Mouse (Mus musculus): ENCODE measurements around the gene 3110040N11Rik. TPM values are rescaled to one million over a fixed set of nuclear protein-coding genes. Genes with fewer than 3 reads are reported as not detected.

3110040N11Rik gene
- total and polyA plus RNA-seq, 3 experiments, result 22.4 to 26.0 (median 25.4) TPM

GRCm38 (mm10) chr7:81735300-81736048 lies 53.8 kb downstream of the 3110040N11Rik start:
- TF ChIP-seq EP300 (IDR thresholded peaks at IDR 0.05; ENCODE audit: insufficient read depth, low read depth, low read length) (no peak), CTCF (IDR thresholded peaks at IDR 0.05) (no peak), POLR2A (IDR thresholded peaks at IDR 0.05; ENCODE audit: insufficient read depth, low read depth, low read length) (no peak)
- Histone ChIP-seq H3K4me1 (ENCODE audit: control insufficient read depth, insufficient read depth, low read length) (no peaks in the 10 kb centered on the region), H3K4me3 (no peak overlapping the region), H3K9ac (ENCODE audit: low read depth, low read length) (no peak overlapping the region), H3K79me2 (replicated peaks; ENCODE audit: control insufficient read depth, insufficient read depth, low read length) (no peaks in the 10 kb centered on the region), H3K27ac (no peak overlapping the region), H3K27me3 (ENCODE audit: control insufficient read depth, insufficient read depth, low read length) (no peaks in the 10 kb centered on the region), H3K36me3 (ENCODE audit: control insufficient read depth, insufficient read depth, low read length) (no peaks in the 10 kb centered on the region)
- 66% methylated on average over 9 of the region's 9 CpGs for WGBS
- no peak for DNase-seq
- intact Hi-C loops (cut with DNase I), result no loop called here

GRCm38 (mm10) chr7:81732183-81733089 lies 56.8 kb downstream of the 3110040N11Rik start:
- WGBS, result 75% methylated on average over 12 of the region's 12 CpGs
- Histone ChIP-seq H3K27ac (no peak overlapping the region), H3K4me1 (ENCODE audit: control insufficient read depth, insufficient read depth, low read length) (no peaks in the 10 kb centered on the region), H3K4me3 (no peak overlapping the region), H3K27me3 (ENCODE audit: control insufficient read depth, insufficient read depth, low read length) (no peaks in the 10 kb centered on the region), H3K79me2 (replicated peaks; ENCODE audit: control insufficient read depth, insufficient read depth, low read length) (no peaks in the 10 kb centered on the region), H3K36me3 (ENCODE audit: control insufficient read depth, insufficient read depth, low read length) (no peaks in the 10 kb centered on the region), H3K9ac (ENCODE audit: low read depth, low read length) (no peak overlapping the region)
- intact Hi-C loops (cut with DNase I), result no loop called here
- no peak for DNase-seq
- TF ChIP-seq CTCF (IDR thresholded peaks at IDR 0.05) (no peak), EP300 (IDR thresholded peaks at IDR 0.05; ENCODE audit: insufficient read depth, low read depth, low read length) (no peak), POLR2A (IDR thresholded peaks at IDR 0.05; ENCODE audit: insufficient read depth, low read depth, low read length) (no peak)

Other genes starting within 250 kb of the 3110040N11Rik start
- gene Fsd2, start 222.5 kb downstream of the 3110040N11Rik start, total RNA-seq (2021), result 100 to 1,000 TPM; 304 to 322 TPM
- gene Fsd2, start 222.5 kb downstream of the 3110040N11Rik start, polyA plus RNA-seq (2012; rRNA removed), result 85.7 and 184 TPM in 2 replicates
- gene Whamm, start 218.2 kb downstream of the 3110040N11Rik start, total RNA-seq (2021), result 1 to 10 TPM; 7.2 to 7.8 TPM
- 7.7 and 9.2 TPM in 2 replicates for gene Whamm, start 218.2 kb downstream of the 3110040N11Rik start, polyA plus RNA-seq (2012; rRNA removed)
- 10 to 100 TPM; 85.1 to 99.5 TPM for gene Homer2, start 82.0 kb downstream of the 3110040N11Rik start, total RNA-seq (2021)
- gene Homer2, start 82.0 kb downstream of the 3110040N11Rik start, polyA plus RNA-seq (2012; rRNA removed), result 33.1 and 39.4 TPM in 2 replicates
- 10 to 100 TPM; 25.3 to 28.2 TPM for gene Ramac, start 26.6 kb downstream of the 3110040N11Rik start, total RNA-seq (2021)
- gene Ramac, start 26.6 kb downstream of the 3110040N11Rik start, polyA plus RNA-seq (2012; rRNA removed), result 10.4 and 16.4 TPM in 2 replicates
- 100 to 1,000 TPM; 128 to 146 TPM for gene Btbd1, start 40.0 kb upstream of the 3110040N11Rik start, total RNA-seq (2021)
- 50.6 and 118 TPM in 2 replicates for gene Btbd1, start 40.0 kb upstream of the 3110040N11Rik start, polyA plus RNA-seq (2012; rRNA removed)
- not detected for gene Gm10160, start 66.3 kb upstream of the 3110040N11Rik start, total RNA-seq (2021)
- not detected in 2 replicates for gene Gm10160, start 66.3 kb upstream of the 3110040N11Rik start, polyA plus RNA-seq (2012; rRNA removed)
- 10 to 100 TPM in 1 of 2 experiments, 1 to 10 TPM in 1; 9.1 to 12.6 TPM for gene Tm6sf1, start 69.5 kb upstream of the 3110040N11Rik start, total RNA-seq (2021)
- gene Tm6sf1, start 69.5 kb upstream of the 3110040N11Rik start, polyA plus RNA-seq (2012; rRNA removed), result 21.4 and 28.5 TPM in 2 replicates
- gene Hdgfl3, start 145.0 kb upstream of the 3110040N11Rik start, total RNA-seq (2021), result 1 to 10 TPM; 7.8 to 8.0 TPM
- 1.8 and 2.8 TPM in 2 replicates for gene Hdgfl3, start 145.0 kb upstream of the 3110040N11Rik start, polyA plus RNA-seq (2012; rRNA removed)
- gene Bnc1, start 202.8 kb upstream of the 3110040N11Rik start, total RNA-seq (2021), result 1 to 10 TPM in 1 of 2 experiments, under 1 TPM in 1; 0.82 to 1.4 TPM
- 0.57 and 0.91 TPM in 2 replicates for gene Bnc1, start 202.8 kb upstream of the 3110040N11Rik start, polyA plus RNA-seq (2012; rRNA removed)